Mouse (Mus musculus) kidney, postnatal 0 days (tissue): Measurements from ENCODE around the gene Nkx1-1. TPM values are rescaled to one million over a fixed set of nuclear protein-coding genes. Genes with fewer than 3 reads are reported as not detected.

ENCODE experiments used
- ATAC-seq: fragments of 200-750 bp; cut with Nextera tagmentation; replicated peaks from 2 replicates; pipeline ENCODE4 v1.8.0; 2017; ENCODE audit warnings: low read depth, moderate number of reproducible peaks, moderate TSS enrichment, moderate library complexity; ENCODE audit not compliant: low FRiP score
- DNase-seq: peaks from one replicate; pipeline ENCODE4 v3.0.0-alpha.2; 2016; ENCODE audit warnings: low spot score
- H3K27ac ChIP-seq: fragments of 300-500 bp; sonication (generic); 2 replicates; pipeline ENCODE4 v1.5.1; 2014; ENCODE audit warnings: mild to moderate bottlenecking
- H3K27me3 ChIP-seq: fragments of 300-500 bp; sonication (generic); 2 replicates; pipeline ENCODE4 v1.6.1; 2014; ENCODE audit warnings: low read length, mixed read lengths; ENCODE audit not compliant: insufficient read depth
- H3K36me3 ChIP-seq: fragments of 300-500 bp; sonication (generic); 2 replicates; pipeline ENCODE4 v1.6.1; 2014; ENCODE audit warnings: low read length, mixed read lengths; ENCODE audit not compliant: insufficient read depth
- H3K4me1 ChIP-seq: fragments of 300-500 bp; sonication (generic); replicated peaks from 2 replicates; pipeline ENCODE4 v1.6.1; 2014; ENCODE audit warnings: antibody characterized with exemption, low read length, mixed read lengths; ENCODE audit not compliant: insufficient read depth
- H3K4me2 ChIP-seq: fragments of 300-500 bp; sonication (generic); 2 replicates; pipeline ENCODE4 v1.6.1; 2014; ENCODE audit warnings: mild to moderate bottlenecking, low read length, moderate library complexity, mixed read lengths
- H3K4me3 ChIP-seq: fragments of 300-500 bp; sonication (generic); replicated peaks from 2 replicates; pipeline ENCODE4 v1.5.1; 2014; ENCODE audit warnings: low read depth, low read length
- H3K9ac ChIP-seq: fragments of 300-500 bp; sonication (generic); 2 replicates; pipeline ENCODE4 v1.6.1; 2014; ENCODE audit warnings: low read depth, low read length
- H3K9me3 ChIP-seq: fragments of 300-500 bp; sonication (generic); replicated peaks from 2 replicates; pipeline ENCODE4 v1.6.1; 2016; ENCODE audit warnings: low read length, inconsistent platforms, mixed read lengths
- CTCF ChIP-seq: IDR thresholded peaks from 2 replicates; pipeline ENCODE4 v1.5.1; 2016; ENCODE audit warnings: antibody characterized with exemption, low read depth, mild to moderate bottlenecking, moderate library complexity
- WGBS: fragments of 180-500 bp; shearing (Covaris S2); extraction: QIAGEN DNeasy Blood & Tissue Kit; methylation state at CpG from one replicate; pipeline ENCODE4 v1.1.7; 2014; 5-methylcytosine and 5-hydroxymethylcytosine counted together
- polyA plus RNA-seq: library from polyadenylated mRNA; unstranded; fragments of >200 nt; fragmentation: Nextera tagmentation; extraction: Ambion mirVana; gene quantifications from 2 replicates; pipeline ENCODE4 v1.2.1, GENCODE M21; 2015

Nkx1-1 gene
- polyA plus RNA-seq, 1 experiment from 2014 or later: not detected

GRCm38 (mm10) chr5:33387550-33387949 lies 46.2 kb downstream of the Nkx1-1 start:
- no peak for DNase-seq
- no peak overlapping the region for H3K9ac ChIP-seq
- no peak for TF ChIP-seq CTCF
- H3K27me3 ChIP-seq: no peaks in the 10 kb centered on the region
- H3K4me1 ChIP-seq: no peaks in the 10 kb centered on the region
- no peaks in the 10 kb centered on the region for H3K9me3 ChIP-seq
- no peak overlapping the region for H3K27ac ChIP-seq
- H3K4me3 ChIP-seq: no peak overlapping the region
- no peak for ATAC-seq
- no peak overlapping the region for H3K4me2 ChIP-seq
- peaks cover 60% of the 10 kb centered on the region for H3K36me3 ChIP-seq
- WGBS: 87% methylated on average over 11 of the region's 11 CpGs

Other genes starting within 250 kb of the Nkx1-1 start
- 6.7 and 7.4 TPM in 2 replicates for gene Spon2, start 215.5 kb downstream of the Nkx1-1 start, polyA plus RNA-seq
- 252 and 261 TPM in 2 replicates for gene Ctbp1, start 159.0 kb downstream of the Nkx1-1 start, polyA plus RNA-seq
- 119 and 125 TPM in 2 replicates for gene Maea, start 98.5 kb downstream of the Nkx1-1 start, polyA plus RNA-seq
- 7.7 and 7.8 TPM in 2 replicates for gene Uvssa, start 55.4 kb downstream of the Nkx1-1 start, polyA plus RNA-seq
- gene Fam53a, start 195.7 kb upstream of the Nkx1-1 start, polyA plus RNA-seq: 55.7 and 58.1 TPM in 2 replicates
- gene Gm9903, start 195.9 kb upstream of the Nkx1-1 start, polyA plus RNA-seq: 0.64 and 0.68 TPM in 2 replicates
- 146 and 172 TPM in 2 replicates for gene Slbp, start 218.6 kb upstream of the Nkx1-1 start, polyA plus RNA-seq
- gene Tacc3, start 224.2 kb upstream of the Nkx1-1 start, polyA plus RNA-seq: 74.3 and 84.9 TPM in 2 replicates
- gene Tmem129, start 224.4 kb upstream of the Nkx1-1 start, polyA plus RNA-seq: 26.4 and 29.5 TPM in 2 replicates